Mouse (Mus musculus) cerebellum, adult 11 months (tissue): ENCODE data around the gene R3hdm2.

Source experiments
- DNase-seq: peaks from one replicate; pipeline ENCODE4 v3.0.0; 2022

Gene R3hdm2

GRCm38 (mm10) chr10:127380251-127380691 is at the start of gene R3hdm2:
Gene R3hdm2 (plus strand): TSS chr10:127380327.
- DNase-seq = peak; percentile 91

GRCm38 (mm10) chr10:127332211-127332874 is 47.8 kb upstream of the R3hdm2 start:
- DNase-seq = no peak

GRCm38 (mm10) chr10:127333152-127333551 is 47.0 kb upstream of the R3hdm2 start:
- DNase-seq = no peak

GRCm38 (mm10) chr10:127335271-127335670 is 44.9 kb upstream of the R3hdm2 start:
- DNase-seq = no peak

- DNase-seq = no peak
Measured at GRCm38 (mm10) chr10:127336952-127337351, 43.2 kb upstream of the R3hdm2 start.

- DNase-seq = no peak
Measured at GRCm38 (mm10) chr10:127337536-127338099, 42.5 kb upstream of the R3hdm2 start.

- peak; percentile 82 for DNase-seq
Measured at GRCm38 (mm10) chr10:127338930-127339682, 41.0 kb upstream of the R3hdm2 start.

GRCm38 (mm10) chr10:127339683-127340576 is 40.2 kb upstream of the R3hdm2 start:
- no peak for DNase-seq

- DNase-seq = no peak
Measured at GRCm38 (mm10) chr10:127340577-127341359, 39.4 kb upstream of the R3hdm2 start.

- DNase-seq = no peak
Measured at GRCm38 (mm10) chr10:127341360-127341690, 38.8 kb upstream of the R3hdm2 start.

GRCm38 (mm10) chr10:127341891-127342639 is 38.1 kb upstream of the R3hdm2 start, which contains the start of gene Gli1:
Gene Gli1 (minus strand): TSS chr10:127341974.
- peak; percentile 75 for DNase-seq

GRCm38 (mm10) chr10:127343029-127343428 is 37.1 kb upstream of the R3hdm2 start:
- DNase-seq = no peak

- DNase-seq = no peak
Measured at GRCm38 (mm10) chr10:127346173-127346572, 34.0 kb upstream of the R3hdm2 start.

GRCm38 (mm10) chr10:127348957-127349356 is 31.2 kb upstream of the R3hdm2 start:
- no peak for DNase-seq

GRCm38 (mm10) chr10:127349810-127350209 is 30.3 kb upstream of the R3hdm2 start:
- DNase-seq = no peak

GRCm38 (mm10) chr10:127350594-127351284 is 29.4 kb upstream of the R3hdm2 start:
- peak; percentile 67 for DNase-seq

GRCm38 (mm10) chr10:127351285-127351595 is 28.9 kb upstream of the R3hdm2 start:
- DNase-seq = no peak

GRCm38 (mm10) chr10:127351719-127352118 is 28.4 kb upstream of the R3hdm2 start:
- DNase-seq = no peak

GRCm38 (mm10) chr10:127352187-127352586 is 27.9 kb upstream of the R3hdm2 start:
- DNase-seq = no peak

- no peak for DNase-seq
Measured at GRCm38 (mm10) chr10:127352766-127353165, 27.4 kb upstream of the R3hdm2 start.
